Mouse (Mus musculus) thymus, postnatal 10 days (tissue): Measurements from ENCODE around the gene Ndfip2.

Experiments
- DNase-seq, 2 experiments: peaks; one replicate each; pipeline ENCODE4 v3.0.0; 2021; ENCODE audit warnings: low spot score in 2 of 2

Gene Ndfip2

GRCm38 (mm10) chr14:105284062-105284461 lies 25.7 kb downstream of the Ndfip2 start:
- DNase-seq, result no peak

GRCm38 (mm10) chr14:105287557-105287956 lies 29.2 kb downstream of the Ndfip2 start:
- DNase-seq, result no peak

GRCm38 (mm10) chr14:105287972-105288371 lies 29.6 kb downstream of the Ndfip2 start:
- DNase-seq, result no peak

GRCm38 (mm10) chr14:105288529-105288928 lies 30.2 kb downstream of the Ndfip2 start:
- no peak for DNase-seq

- no peak for DNase-seq
Measured at GRCm38 (mm10) chr14:105292139-105292538, 33.8 kb downstream of the Ndfip2 start.

GRCm38 (mm10) chr14:105293777-105294176 lies 35.4 kb downstream of the Ndfip2 start:
- DNase-seq, result no peak

GRCm38 (mm10) chr14:105295820-105296582 lies 37.6 kb downstream of the Ndfip2 start:
- peak in 1 of 2 experiments; percentile 48 for DNase-seq

- DNase-seq, result no peak
Measured at GRCm38 (mm10) chr14:105299744-105300255, 41.4 kb downstream of the Ndfip2 start.

GRCm38 (mm10) chr14:105300551-105300950 lies 42.2 kb downstream of the Ndfip2 start:
- no peak for DNase-seq

GRCm38 (mm10) chr14:105302708-105303107 lies 44.3 kb downstream of the Ndfip2 start:
- DNase-seq, result no peak

- no peak for DNase-seq
Measured at GRCm38 (mm10) chr14:105307716-105308115, 49.3 kb downstream of the Ndfip2 start.

GRCm38 (mm10) chr14:105312366-105312765 lies 54.0 kb downstream of the Ndfip2 start:
- no peak for DNase-seq

- DNase-seq, result no peak
Measured at GRCm38 (mm10) chr14:105312944-105313343, 54.6 kb downstream of the Ndfip2 start.

GRCm38 (mm10) chr14:105313877-105314276 lies 55.5 kb downstream of the Ndfip2 start:
- DNase-seq, result no peak

GRCm38 (mm10) chr14:105321712-105322111 lies 63.3 kb downstream of the Ndfip2 start:
- DNase-seq, result no peak

- DNase-seq, result no peak
Measured at GRCm38 (mm10) chr14:105322829-105323228, 64.5 kb downstream of the Ndfip2 start.

- no peak for DNase-seq
Measured at GRCm38 (mm10) chr14:105323448-105323847, 65.1 kb downstream of the Ndfip2 start.

- no peak for DNase-seq
Measured at GRCm38 (mm10) chr14:105328397-105329302, 70.3 kb downstream of the Ndfip2 start.

GRCm38 (mm10) chr14:105333475-105334094 lies 75.2 kb downstream of the Ndfip2 start:
- DNase-seq, result no peak

GRCm38 (mm10) chr14:105341765-105342164 lies 83.4 kb downstream of the Ndfip2 start:
- no peak for DNase-seq

- DNase-seq, result no peak
Measured at GRCm38 (mm10) chr14:105354121-105354520, 95.7 kb downstream of the Ndfip2 start.
